19 mouse cellular contexts compared by ENCODE assay signal in the genomic region with DNA sequence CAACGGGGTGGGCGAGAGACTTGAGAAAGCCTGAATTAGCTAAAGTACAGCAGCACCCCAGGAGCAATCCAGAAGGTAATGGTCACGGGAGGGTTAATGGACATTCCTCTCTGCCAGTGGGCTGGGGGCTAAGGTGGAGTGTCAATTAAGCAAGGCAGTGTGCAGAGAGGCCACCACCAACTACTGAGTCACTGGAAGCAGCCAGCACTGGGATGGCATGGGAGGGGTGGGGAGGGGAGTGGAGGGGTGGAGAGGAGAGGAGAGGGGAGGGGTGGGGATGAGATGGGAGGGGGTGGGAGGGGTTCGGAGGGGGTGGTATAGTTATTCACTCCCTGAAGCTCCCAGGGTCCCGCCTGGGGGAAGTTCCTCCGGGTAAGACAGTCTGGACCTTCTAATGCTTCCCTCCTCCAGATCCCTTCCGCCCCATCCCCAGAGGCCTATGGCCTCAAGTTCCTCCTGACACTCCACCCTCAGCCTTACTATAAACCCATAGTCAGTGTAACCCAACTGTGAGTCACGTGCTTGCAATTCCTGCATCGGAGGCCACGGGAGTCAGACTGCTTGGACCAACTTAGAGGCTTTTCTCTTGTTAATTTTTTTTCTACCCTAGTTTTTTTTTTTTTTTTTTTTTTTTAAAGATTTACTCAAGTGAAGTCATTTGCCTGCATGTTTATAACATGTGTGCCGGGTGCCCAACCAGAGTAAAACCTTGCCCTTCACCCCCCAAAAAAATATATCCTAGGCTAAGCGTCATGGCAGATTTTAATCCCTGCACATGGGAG. TPM values are rescaled to one million over a fixed set of nuclear protein-coding genes. Genes with fewer than 3 reads are reported as not detected.
DNase-seq lines count a peak whose midpoint lies in the region; ATAC-seq and TF ChIP-seq lines count a peak whose summit lies in the region.
"Had no signal": no experiment of that assay in that cellular context is flagged by ENCODE, and none has a peak within 500 bp of the region (broad histone marks: within the 10 kb centered on the region; RNA-seq: fewer than 3 reads in every experiment).

No protein-coding gene starts in this region.

- no peak overlapping the region for H3K9ac ChIP-seq in kidney, embryonic 16.5 days (replicated peaks; ENCODE audit: low read length)
- peak overlapping the region; percentile 60; the same call in 1 of the 2 replicates for H3K9ac ChIP-seq in ES-E14 (ENCODE audit: insufficient read depth, low read depth, low read length, poor library complexity, severe bottlenecking)
- H3K9ac ChIP-seq: heart, embryonic 15.5 days; hindbrain, embryonic 15.5 days; neural tube, embryonic 13.5 days had no signal

- DNase-seq in kidney, adult 18-20 months: no peak
- no peak for DNase-seq in ES-E14 (ENCODE audit: low read depth, low spot score)
- peak; percentile 32 for DNase-seq in skeletal muscle tissue, adult 2 months (ENCODE audit: low read depth, low spot score)
- no peak for DNase-seq in heart, postnatal 25 days (ENCODE audit: low spot score)
- DNase-seq in heart, postnatal 36 days: no peak
- DNase-seq: adrenal gland, postnatal 36 days; cerebellum, adult 11 months; embryo, embryonic 11 days; lung, adult 2 months; midbrain, embryonic 14.5 days; right cerebral cortex, adult 18-20 months; thymus, postnatal 4 days had no signal

- H3K4me2 ChIP-seq in kidney, embryonic 16.5 days (replicated peaks; ENCODE audit: low read depth, low read length): no peak overlapping the region
- H3K4me2 ChIP-seq: heart, embryonic 15.5 days; hindbrain, embryonic 15.5 days; neural tube, embryonic 13.5 days had no signal

- no peak; the same call in 1 of the 2 replicates for TF ChIP-seq POLR2A in embryonic fibroblast, embryonic 13.5 days (IDR thresholded peaks at IDR 0.05; ENCODE audit: low read depth, low read length)

- H3K4me1 ChIP-seq in kidney, embryonic 16.5 days (ENCODE audit: insufficient read depth, low read length): peaks cover 20% of the 10 kb centered on the region
- H3K4me1 ChIP-seq in ES-E14 (ENCODE audit: control insufficient read depth in 2 of 2, insufficient read depth in 2 of 2, low read length in 2 of 2, poor library complexity in 1 of 2): peaks cover 5 to 28% of the 10 kb centered on the region in 2 experiments; a peak in 3 of 4 replicates
- H3K4me1 ChIP-seq in embryonic fibroblast, embryonic 13.5 days (ENCODE audit: control insufficient read depth, insufficient read depth, low read length): peaks cover 7% of the 10 kb centered on the region; the same call in 1 of the 2 replicates

- no peak overlapping the region for H3K4me3 ChIP-seq in kidney, embryonic 16.5 days (ENCODE audit: low read length)
- peak overlapping the region in 1 of 2 experiments; percentile 21; a peak in 1 of 4 replicates for H3K4me3 ChIP-seq in ES-E14 (ENCODE audit: insufficient read depth in 1 of 2, low read depth in 1 of 2, low read length in 2 of 2, poor library complexity in 1 of 2, severe bottlenecking in 1 of 2)
- H3K4me3 ChIP-seq in embryonic fibroblast, embryonic 13.5 days (ENCODE audit: insufficient read depth, low read length): no peak overlapping the region
- H3K4me3 ChIP-seq: heart, embryonic 15.5 days; hindbrain, embryonic 15.5 days; neural tube, embryonic 13.5 days had no signal

- H3K9me3 ChIP-seq in kidney, embryonic 16.5 days (ENCODE audit: low read length): no peaks in the 10 kb centered on the region
- no peaks in the 10 kb centered on the region for H3K9me3 ChIP-seq in ES-E14 (ENCODE audit: control insufficient read depth, insufficient read depth, low read depth, low read length)
- H3K9me3 ChIP-seq: heart, embryonic 15.5 days; hindbrain, embryonic 15.5 days; neural tube, embryonic 13.5 days had no signal

- H3K27ac ChIP-seq in kidney, embryonic 16.5 days (ENCODE audit: low read length): no peak overlapping the region
- peak overlapping the region; percentile 93 for H3K27ac ChIP-seq in ES-E14 (ENCODE audit: insufficient read depth, low read depth, low read length, poor library complexity, severe bottlenecking)
- peak overlapping the region; percentile 97 for H3K27ac ChIP-seq in embryonic fibroblast, embryonic 13.5 days (ENCODE audit: insufficient read depth, low read length)
- H3K27ac ChIP-seq: heart, embryonic 15.5 days; hindbrain, embryonic 15.5 days; neural tube, embryonic 13.5 days had no signal

- ATAC-seq in kidney, embryonic 16.5 days (ENCODE audit: low FRiP score, low TSS enrichment): peak; percentile 78

- TF ChIP-seq CTCF in embryonic fibroblast, embryonic 13.5 days (IDR thresholded peaks at IDR 0.05; ENCODE audit: borderline replicate concordance, insufficient read depth, low read length): no peak

- H3K36me3 ChIP-seq in kidney, embryonic 16.5 days (ENCODE audit: insufficient read depth, low read length): no peaks in the 10 kb centered on the region
- no peaks in the 10 kb centered on the region for H3K36me3 ChIP-seq in ES-E14 (ENCODE audit: control insufficient read depth, insufficient read depth, low read length, poor library complexity, severe bottlenecking)
- H3K36me3 ChIP-seq: heart, embryonic 15.5 days; hindbrain, embryonic 15.5 days; neural tube, embryonic 13.5 days had no signal

- 32% methylated on average over 11 of the region's 12 CpGs for WGBS in kidney, embryonic 16.5 days

- intact Hi-C loops in heart, postnatal 25 days (cut with DNase I): no loop called here
- intact Hi-C loops in heart, postnatal 36 days (cut with DNase I): no loop called here

- no peaks in the 10 kb centered on the region for H3K27me3 ChIP-seq in kidney, embryonic 16.5 days (ENCODE audit: insufficient read depth, low read length)
- H3K27me3 ChIP-seq: heart, embryonic 15.5 days; neural tube, embryonic 13.5 days had no signal

- in situ Hi-C loops in ES-E14 (cut with MboI; ENCODE audit: low sequenced_read_pairs in 2 of 2, unreplicated experiment in 2 of 2): no loop called here

TF ChIP-seq in ES-E14, 5 proteins besides CTCF, POLR2A, EP300 and RAD21:
- TF ChIP-seq MAFK (IDR thresholded peaks at IDR 0.05; ENCODE audit: insufficient read depth, low read depth, low read length) (no peak), ZNF384 (IDR thresholded peaks at IDR 0.05; ENCODE audit: low read depth, low read length) (peak; percentile 83)

RNA-seq across cellular contexts. Expression of gene Rcc2, which starts 12.1 kb away (rescaled TPM):
- 19.5 and 21.0 TPM in 2 replicates for polyA plus RNA-seq in kidney, embryonic 16.5 days (2015; fragmentation: Nextera tagmentation; extraction: Ambion mirVana)
- 250 and 322 TPM in 2 replicates for total RNA-seq in ES-E14 (2012; rRNA removed)
- 102 and 125 TPM in 2 replicates for polyA plus RNA-seq in embryonic fibroblast, embryonic 13.5 days (2011; ENCODE audit: insufficient read length, low read depth, missing spikeins)
- 10 to 100 TPM; 15.0 to 15.3 TPM for total RNA-seq in heart, postnatal 25 days (2021)
- total RNA-seq in heart, postnatal 36 days (2021): 10 to 100 TPM; 14.0 to 14.8 TPM

RNA-seq across cellular contexts. Expression of gene Arhgef10l, which starts 22.4 kb away (rescaled TPM):
- polyA plus RNA-seq in kidney, embryonic 16.5 days (2015; fragmentation: Nextera tagmentation; extraction: Ambion mirVana): 25.4 and 27.7 TPM in 2 replicates
- 14.8 and 20.0 TPM in 2 replicates for total RNA-seq in ES-E14 (2012; rRNA removed)
- polyA plus RNA-seq in embryonic fibroblast, embryonic 13.5 days (2011; ENCODE audit: insufficient read length, low read depth, missing spikeins): 12.6 and 17.2 TPM in 2 replicates
- total RNA-seq in heart, postnatal 25 days (2021): 10 to 100 TPM; 62.4 to 63.9 TPM
- total RNA-seq in heart, postnatal 36 days (2021): 10 to 100 TPM; 62.5 to 65.0 TPM

RNA-seq across cellular contexts. Expression of gene Padi6, which starts 54.2 kb away (rescaled TPM):
- polyA plus RNA-seq in kidney, embryonic 16.5 days (2015; fragmentation: Nextera tagmentation; extraction: Ambion mirVana): not detected in 2 replicates
- total RNA-seq in ES-E14 (2012; rRNA removed): 0.09 and 0.21 TPM in 2 replicates
- polyA plus RNA-seq in embryonic fibroblast, embryonic 13.5 days (2011; ENCODE audit: insufficient read length, low read depth, missing spikeins): not detected in 2 replicates
- not detected for total RNA-seq in heart, postnatal 25 days (2021)
- total RNA-seq in heart, postnatal 36 days (2021): not detected
- total RNA-seq: adrenal gland, postnatal 36 days; gastrocnemius, adult 8-10 months had no signal
- polyA plus RNA-seq: heart, embryonic 15.5 days; hindbrain, embryonic 15.5 days; lung, adult 2 months; midbrain, embryonic 14.5 days; neural tube, embryonic 13.5 days; stomach, embryonic 14.5 days had no signal

Comparison
In these comparisons a context has a peak if more than half of its experiments do, and no peak if none do; other contexts are left out.
1. RNA of gene Rcc2, which starts 12.1 kb away (total RNA-seq): 250 to 322 TPM in ES-E14; 15.0 to 15.3 TPM in heart, postnatal 25 days and 14.0 to 14.8 TPM in heart, postnatal 36 days; every median in the first group is over 10 times any median in the second.